Mouse (Mus musculus): ENCODE data around the gene Spen. TPM values are rescaled to one million over a fixed set of nuclear protein-coding genes. Genes with fewer than 3 reads are reported as not detected.

Spen gene
- polyA plus RNA-seq, 1 experiment = 63.4 TPM

DNA sequence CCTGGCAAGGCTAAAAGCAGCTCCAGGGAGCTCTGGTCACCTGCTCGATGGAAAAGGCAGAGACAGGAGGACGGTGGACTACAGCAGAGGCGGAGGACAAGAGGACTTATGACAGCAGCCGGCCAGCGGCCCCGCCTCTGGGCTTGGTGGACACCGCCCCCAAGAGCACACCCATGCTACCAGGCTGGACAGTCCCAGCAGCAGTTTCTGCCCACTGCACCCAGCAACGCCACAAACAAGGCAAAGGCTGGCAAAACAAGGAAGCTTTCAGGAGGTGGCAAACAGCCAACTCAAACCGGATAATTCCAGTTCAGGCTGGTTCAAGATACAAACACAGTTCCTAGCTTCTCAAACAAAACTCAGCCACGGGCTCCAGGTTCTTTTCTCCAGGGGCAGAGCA lies 32.0 kb downstream of the Spen start:
- Histone ChIP-seq H3K27ac (ENCODE audit: control insufficient read depth, insufficient read depth, low read length) (peak overlapping the region; percentile 49; the same call in 1 of the 2 replicates), H3K4me3 (ENCODE audit: control insufficient read depth, insufficient read depth, low read length) (no peak overlapping the region), H3K4me1 (replicated peaks; ENCODE audit: control insufficient read depth, insufficient read depth, low read length) (0 out of 2 replicates have a peak, but pooled peaks cover 2% of the 10 kb centered on the region), H3K27me3 (ENCODE audit: control insufficient read depth, insufficient read depth, low read length) (no peaks in the 10 kb centered on the region), H3K36me3 (ENCODE audit: control insufficient read depth, insufficient read depth, low read length) (no peaks in the 10 kb centered on the region)
- no peak for DNase-seq
- TF ChIP-seq CTCF (IDR thresholded peaks at IDR 0.05; ENCODE audit: borderline replicate concordance, control insufficient read depth, extremely low read depth, insufficient read depth, low read length, poor library complexity) (no peak), POLR2A (IDR thresholded peaks at IDR 0.05; ENCODE audit: control insufficient read depth, extremely low read depth, insufficient read depth, low read length, poor library complexity) (no peak)
- 68% methylated on average over 10 of the region's 10 CpGs for WGBS

DNA sequence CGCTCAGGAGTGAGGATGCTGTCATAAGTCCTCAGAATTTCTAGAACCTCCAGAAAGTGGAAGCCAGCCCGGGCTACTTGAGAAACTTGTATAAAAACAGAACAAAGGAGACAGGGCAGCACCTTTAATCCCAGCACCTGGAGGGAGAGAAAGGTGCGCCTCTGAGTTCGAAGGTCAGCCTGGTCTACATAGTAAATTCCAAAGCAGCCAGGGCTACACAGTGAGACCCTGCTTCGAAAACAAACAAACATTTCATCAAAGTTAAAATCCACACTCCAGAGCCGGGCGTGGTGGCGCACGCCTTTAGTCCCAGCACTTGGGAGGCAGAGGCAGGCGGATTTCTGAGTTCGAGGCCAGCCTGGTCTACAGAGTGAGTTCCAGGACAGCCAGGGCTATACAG lies 32.6 kb downstream of the Spen start:
- WGBS = 95% methylated on average over 11 of the region's 11 CpGs
- Histone ChIP-seq H3K27ac (ENCODE audit: control insufficient read depth, insufficient read depth, low read length) (no peak overlapping the region), H3K36me3 (ENCODE audit: control insufficient read depth, insufficient read depth, low read length) (no peaks in the 10 kb centered on the region), H3K27me3 (ENCODE audit: control insufficient read depth, insufficient read depth, low read length) (no peaks in the 10 kb centered on the region), H3K4me3 (ENCODE audit: control insufficient read depth, insufficient read depth, low read length) (no peak overlapping the region), H3K4me1 (replicated peaks; ENCODE audit: control insufficient read depth, insufficient read depth, low read length) (0 out of 2 replicates have a peak, but pooled peaks cover 2% of the 10 kb centered on the region)
- no peak for DNase-seq
- TF ChIP-seq POLR2A (IDR thresholded peaks at IDR 0.05; ENCODE audit: control insufficient read depth, extremely low read depth, insufficient read depth, low read length, poor library complexity) (no peak), CTCF (IDR thresholded peaks at IDR 0.05; ENCODE audit: borderline replicate concordance, control insufficient read depth, extremely low read depth, insufficient read depth, low read length, poor library complexity) (no peak)

DNA sequence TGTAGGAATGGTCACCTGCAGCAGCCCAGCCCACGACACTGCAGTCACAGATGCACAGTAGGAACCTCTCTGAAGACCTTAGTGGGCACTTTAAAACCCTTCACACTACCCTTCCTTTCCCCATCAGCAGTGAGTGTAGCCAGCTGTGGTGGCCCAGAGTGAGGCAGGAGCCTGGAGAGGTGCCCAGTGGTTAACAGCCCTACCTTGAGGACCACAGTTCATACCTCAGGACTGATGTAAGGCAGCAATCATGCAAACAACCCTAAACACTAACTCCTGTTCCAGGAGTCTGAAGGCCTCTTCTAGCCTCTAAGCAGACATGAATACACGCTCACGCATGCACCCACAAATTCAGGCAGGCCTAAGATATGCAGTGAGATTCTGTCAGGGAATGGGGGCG lies 33.9 kb downstream of the Spen start:
- H3K4me1 ChIP-seq (replicated peaks; ENCODE audit: control insufficient read depth, insufficient read depth, low read length) = 0 out of 2 replicates have a peak, but pooled peaks cover 2% of the 10 kb centered on the region
- 97% methylated on average over 4 of the region's 4 CpGs for WGBS
- no peak overlapping the region for H3K4me3 ChIP-seq (ENCODE audit: control insufficient read depth, insufficient read depth, low read length)
- no peaks in the 10 kb centered on the region for H3K36me3 ChIP-seq (ENCODE audit: control insufficient read depth, insufficient read depth, low read length)
- TF ChIP-seq CTCF (IDR thresholded peaks at IDR 0.05; ENCODE audit: borderline replicate concordance, control insufficient read depth, extremely low read depth, insufficient read depth, low read length, poor library complexity) = no peak
- TF ChIP-seq POLR2A (IDR thresholded peaks at IDR 0.05; ENCODE audit: control insufficient read depth, extremely low read depth, insufficient read depth, low read length, poor library complexity) = no peak
- no peaks in the 10 kb centered on the region for H3K27me3 ChIP-seq (ENCODE audit: control insufficient read depth, insufficient read depth, low read length)
- DNase-seq = no peak
- no peak overlapping the region for H3K27ac ChIP-seq (ENCODE audit: control insufficient read depth, insufficient read depth, low read length)

DNA sequence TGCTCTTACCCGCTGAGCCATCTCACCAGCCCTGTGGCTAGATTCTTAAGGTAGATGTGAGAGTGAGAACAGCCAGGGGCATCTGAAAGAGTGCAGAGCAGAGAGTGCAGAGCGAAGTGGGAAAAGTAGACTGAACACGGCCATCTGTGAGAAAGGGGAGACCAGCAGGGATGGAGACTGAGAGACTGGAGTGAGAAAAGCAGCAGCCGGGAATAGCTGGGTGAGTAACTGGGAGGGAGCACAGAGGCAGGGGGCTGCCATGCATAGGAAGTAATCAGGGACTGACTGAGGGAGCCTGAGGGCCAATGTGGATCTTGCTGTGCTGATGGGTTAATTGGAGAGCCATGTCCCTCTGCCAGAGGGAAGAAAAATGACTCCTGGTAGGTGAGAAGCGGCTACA lies 35.7 kb downstream of the Spen start:
- H3K4me1 ChIP-seq (replicated peaks; ENCODE audit: control insufficient read depth, insufficient read depth, low read length) = 0 out of 2 replicates have a peak, but pooled peaks cover 2% of the 10 kb centered on the region
- TF ChIP-seq POLR2A (IDR thresholded peaks at IDR 0.05; ENCODE audit: control insufficient read depth, extremely low read depth, insufficient read depth, low read length, poor library complexity) = no peak
- no peak for TF ChIP-seq CTCF (IDR thresholded peaks at IDR 0.05; ENCODE audit: borderline replicate concordance, control insufficient read depth, extremely low read depth, insufficient read depth, low read length, poor library complexity)
- H3K4me3 ChIP-seq (ENCODE audit: control insufficient read depth, insufficient read depth, low read length) = no peak overlapping the region
- 99% methylated on average over 5 of the region's 5 CpGs for WGBS
- H3K27ac ChIP-seq (ENCODE audit: control insufficient read depth, insufficient read depth, low read length) = no peak overlapping the region
- no peaks in the 10 kb centered on the region for H3K27me3 ChIP-seq (ENCODE audit: control insufficient read depth, insufficient read depth, low read length)
- DNase-seq = no peak
- H3K36me3 ChIP-seq (ENCODE audit: control insufficient read depth, insufficient read depth, low read length) = no peaks in the 10 kb centered on the region

DNA sequence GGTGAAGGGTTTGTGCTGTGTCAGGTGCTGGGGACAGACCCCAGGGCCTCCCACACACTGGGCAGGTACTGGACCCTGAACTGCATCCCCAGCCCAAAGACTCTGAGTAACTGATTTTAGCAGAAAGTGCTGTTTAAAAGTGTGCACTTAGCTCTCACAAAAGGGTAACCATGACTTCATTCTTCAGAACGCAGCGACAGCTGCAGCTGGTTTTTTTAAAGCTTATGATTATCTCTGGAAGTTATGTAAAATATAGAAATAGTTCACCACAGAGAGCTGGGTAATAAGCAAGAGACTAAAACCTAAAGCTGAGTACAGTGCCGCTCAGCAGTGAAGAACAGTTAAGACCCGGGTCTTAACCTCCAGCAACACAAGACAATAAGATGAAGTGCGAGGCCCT lies 37.3 kb downstream of the Spen start:
- TF ChIP-seq POLR2A (IDR thresholded peaks at IDR 0.05; ENCODE audit: control insufficient read depth, extremely low read depth, insufficient read depth, low read length, poor library complexity) (no peak), CTCF (IDR thresholded peaks at IDR 0.05; ENCODE audit: borderline replicate concordance, control insufficient read depth, extremely low read depth, insufficient read depth, low read length, poor library complexity) (no peak)
- no peaks in the 10 kb centered on the region for H3K36me3 ChIP-seq (ENCODE audit: control insufficient read depth, insufficient read depth, low read length)
- H3K27ac ChIP-seq (ENCODE audit: control insufficient read depth, insufficient read depth, low read length) = no peak overlapping the region
- no peak for DNase-seq
- no peaks in the 10 kb centered on the region for H3K27me3 ChIP-seq (ENCODE audit: control insufficient read depth, insufficient read depth, low read length)
- no peaks in the 10 kb centered on the region for H3K4me1 ChIP-seq (replicated peaks; ENCODE audit: control insufficient read depth, insufficient read depth, low read length)
- H3K4me3 ChIP-seq (ENCODE audit: control insufficient read depth, insufficient read depth, low read length) = no peak overlapping the region
- 90% methylated on average over 5 of the region's 5 CpGs for WGBS

DNA sequence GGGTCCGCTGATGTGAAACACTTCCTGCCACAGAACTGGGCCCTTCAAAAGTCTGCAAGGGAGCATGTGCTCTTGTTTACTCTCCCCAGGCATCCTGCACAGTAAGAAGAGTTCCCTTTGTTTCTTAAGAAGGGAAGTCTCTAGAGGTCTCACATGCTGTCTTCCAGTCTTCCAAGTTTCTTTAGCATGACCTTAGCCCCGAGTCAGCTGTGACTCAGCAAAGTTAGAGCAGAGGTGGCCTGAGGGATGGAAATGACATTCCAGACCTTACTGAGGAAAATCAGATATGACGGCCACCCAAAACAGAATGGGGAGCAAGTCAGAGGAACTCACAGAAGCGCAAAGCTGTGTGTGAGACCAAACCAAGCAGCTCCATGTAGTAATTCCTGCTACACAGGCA lies 37.8 kb downstream of the Spen start:
- Histone ChIP-seq H3K36me3 (ENCODE audit: control insufficient read depth, insufficient read depth, low read length) (no peaks in the 10 kb centered on the region), H3K4me1 (replicated peaks; ENCODE audit: control insufficient read depth, insufficient read depth, low read length) (no peaks in the 10 kb centered on the region), H3K27ac (ENCODE audit: control insufficient read depth, insufficient read depth, low read length) (no peak overlapping the region), H3K4me3 (ENCODE audit: control insufficient read depth, insufficient read depth, low read length) (no peak overlapping the region), H3K27me3 (ENCODE audit: control insufficient read depth, insufficient read depth, low read length) (no peaks in the 10 kb centered on the region)
- no peak for TF ChIP-seq CTCF (IDR thresholded peaks at IDR 0.05; ENCODE audit: borderline replicate concordance, control insufficient read depth, extremely low read depth, insufficient read depth, low read length, poor library complexity)
- TF ChIP-seq POLR2A (IDR thresholded peaks at IDR 0.05; ENCODE audit: control insufficient read depth, extremely low read depth, insufficient read depth, low read length, poor library complexity) = no peak
- no peak for DNase-seq
- 82% methylated on average over 4 of the region's 4 CpGs for WGBS

GRCm38 (mm10) chr4:141488670-141489069 lies 49.7 kb downstream of the Spen start:
- WGBS = 96% methylated on average over 4 of the region's 4 CpGs
- Histone ChIP-seq H3K27me3 (ENCODE audit: control insufficient read depth, insufficient read depth, low read length) (no peaks in the 10 kb centered on the region), H3K4me1 (replicated peaks; ENCODE audit: control insufficient read depth, insufficient read depth, low read length) (no peaks in the 10 kb centered on the region), H3K4me3 (ENCODE audit: control insufficient read depth, insufficient read depth, low read length) (no peak overlapping the region), H3K27ac (ENCODE audit: control insufficient read depth, insufficient read depth, low read length) (no peak overlapping the region), H3K36me3 (ENCODE audit: control insufficient read depth, insufficient read depth, low read length) (peaks cover 71% of the 10 kb centered on the region)
- DNase-seq = peak; percentile 54
- TF ChIP-seq CTCF (IDR thresholded peaks at IDR 0.05; ENCODE audit: borderline replicate concordance, control insufficient read depth, extremely low read depth, insufficient read depth, low read length, poor library complexity) (0 out of 2 replicates have a peak, but pooled peaks have one; percentile 52), POLR2A (IDR thresholded peaks at IDR 0.05; ENCODE audit: control insufficient read depth, extremely low read depth, insufficient read depth, low read length, poor library complexity) (no peak)

All from thymus, adult 2 months (tissue).